Mouse (Mus musculus): ENCODE data around the gene Ptprn.

GRCm38 (mm10) chr1:75219531-75219930 lies 44.8 kb downstream of the Ptprn start, which contains the start of gene Tuba4a:
- TF ChIP-seq CTCF (IDR thresholded peaks at IDR 0.05; ENCODE audit: extremely low read depth, insufficient read length, insufficient replicate concordance, low read depth, low read length) = no peak
- TF ChIP-seq POLR2A (IDR thresholded peaks at IDR 0.05; ENCODE audit: low read depth, low read length) = no peak
